Mouse (Mus musculus): ENCODE data around the gene Marc1.

Marc1 gene

DNA sequence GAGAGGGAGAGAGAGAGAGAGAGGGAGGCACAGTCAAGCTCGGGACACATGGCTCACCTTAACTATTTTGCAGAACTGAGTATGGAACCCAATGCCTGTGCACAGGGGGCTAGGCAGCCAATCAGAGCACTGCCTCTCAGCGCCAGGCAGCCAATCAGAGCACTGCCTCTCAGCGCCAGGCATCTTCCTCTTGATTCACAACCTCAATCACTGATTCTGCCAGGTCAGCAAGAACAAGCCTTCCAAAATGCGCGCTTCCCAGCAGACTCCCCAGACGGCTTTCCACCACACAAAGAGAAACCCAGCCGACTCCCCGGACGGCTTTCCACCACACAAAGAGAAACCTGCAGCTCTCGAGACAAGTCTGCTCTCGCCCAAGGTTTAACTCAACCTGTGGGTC, 11.6 kb upstream of the Marc1 start:
- DNase-seq (ENCODE audit: low read depth, low spot score): no peak

GRCm38 (mm10) chr1:184817768-184818167, 6.7 kb upstream of the Marc1 start:
- no peak for DNase-seq (ENCODE audit: low read depth, low spot score)

GRCm38 (mm10) chr1:184811716-184812250, 670 bp upstream of the Marc1 start:
- DNase-seq (ENCODE audit: low read depth, low spot score): no peak

GRCm38 (mm10) chr1:184809578-184810001, 1.5 kb downstream of the Marc1 start:
- DNase-seq (ENCODE audit: low read depth, low spot score): no peak

DNA sequence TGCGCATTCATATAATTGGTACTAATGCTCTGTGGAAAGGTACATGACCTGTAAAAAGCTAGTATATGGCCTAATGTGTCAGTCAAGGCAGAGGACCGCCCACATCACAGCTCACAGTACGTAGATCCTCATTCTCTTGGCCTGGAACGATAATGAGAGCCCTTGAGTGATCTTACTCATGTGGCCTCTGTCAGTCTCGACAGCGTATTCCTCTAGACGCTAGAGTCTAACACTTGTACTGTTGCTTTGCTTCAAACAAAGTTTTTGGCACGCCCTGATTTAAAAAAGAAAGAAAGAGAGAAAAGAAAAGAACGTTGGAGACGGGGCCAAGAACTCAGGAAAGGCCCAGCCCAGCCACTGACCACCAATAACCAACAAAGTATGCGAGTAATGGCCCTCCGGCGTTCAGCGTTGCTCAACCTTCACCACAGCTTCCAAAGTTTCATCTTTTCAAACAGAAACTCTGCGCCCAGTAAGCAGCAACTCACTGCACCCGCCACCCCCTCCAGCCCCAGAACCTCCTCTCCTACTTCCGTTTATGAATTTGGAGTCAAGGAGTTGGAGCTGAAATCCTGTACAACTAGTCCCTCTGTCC, 2.6 kb downstream of the Marc1 start:
- DNase-seq (ENCODE audit: low read depth, low spot score): no peak

DNA sequence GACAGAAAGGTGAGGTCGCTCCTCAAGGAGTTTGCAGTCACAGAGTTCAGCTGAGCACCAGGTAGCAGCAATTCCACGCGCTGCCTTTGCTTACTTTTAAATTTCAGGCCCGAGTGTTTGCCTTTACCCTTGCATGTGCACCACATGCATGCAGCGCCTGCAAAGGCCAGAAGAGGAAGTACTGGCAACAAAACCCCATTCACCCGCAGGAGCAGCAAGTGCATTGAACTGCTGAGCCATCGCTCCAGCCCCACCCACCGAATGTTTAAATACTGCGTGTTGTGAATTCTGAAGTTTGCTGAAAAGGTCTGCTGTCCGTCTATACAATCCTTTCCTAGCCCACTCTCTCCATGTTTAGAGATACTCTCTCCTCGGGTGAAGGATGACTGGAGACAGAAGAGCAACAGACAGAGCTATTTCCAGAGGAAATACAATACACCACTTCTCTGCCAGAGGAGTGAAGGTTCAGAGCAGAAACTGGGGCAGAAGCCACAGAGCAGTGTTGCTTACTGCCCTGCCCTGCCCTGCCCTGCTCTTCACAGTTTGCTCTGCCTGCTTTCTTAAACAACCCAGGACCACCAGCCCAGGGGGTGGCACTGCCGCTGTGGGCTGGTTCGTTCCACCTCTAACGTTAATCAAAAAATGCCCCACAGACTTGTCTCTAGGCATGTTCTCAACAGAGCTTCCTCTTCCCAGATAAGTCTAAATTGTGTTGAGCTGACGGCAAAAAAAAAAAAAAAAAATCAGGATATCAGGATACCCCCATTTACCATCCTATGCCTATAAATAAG, 3.3 kb downstream of the Marc1 start:
- DNase-seq (ENCODE audit: low read depth, low spot score): no peak

DNA sequence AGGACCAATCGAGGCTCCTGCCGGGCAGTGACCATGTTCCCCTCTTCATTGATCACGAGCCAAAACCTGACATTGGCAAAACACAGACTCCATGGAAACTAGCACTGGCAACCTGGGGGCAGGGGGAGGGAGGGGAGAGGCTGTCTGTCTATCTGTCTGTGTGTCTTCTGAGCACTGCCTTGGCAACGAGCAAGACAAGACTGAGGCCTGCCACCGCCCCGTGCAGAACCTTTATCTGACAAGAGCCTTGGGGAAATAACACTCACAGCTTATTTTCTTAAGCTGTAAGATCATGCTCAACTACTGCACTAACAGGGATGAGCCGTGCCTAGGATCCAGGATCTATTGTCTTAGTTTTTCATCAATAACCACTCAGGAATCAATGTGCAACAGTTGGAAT, 4.0 kb downstream of the Marc1 start:
- DNase-seq (ENCODE audit: low read depth, low spot score): no peak

- DNase-seq (ENCODE audit: low read depth, low spot score): no peak
Observed at GRCm38 (mm10) chr1:184805749-184806148, 5.4 kb downstream of the Marc1 start.

- no peak for DNase-seq (ENCODE audit: low read depth, low spot score)
Observed at GRCm38 (mm10) chr1:184793163-184793876, 17.8 kb downstream of the Marc1 start.

- DNase-seq (ENCODE audit: low read depth, low spot score): peak; percentile 44
Observed at GRCm38 (mm10) chr1:184791109-184791508, 20.0 kb downstream of the Marc1 start.

DNA sequence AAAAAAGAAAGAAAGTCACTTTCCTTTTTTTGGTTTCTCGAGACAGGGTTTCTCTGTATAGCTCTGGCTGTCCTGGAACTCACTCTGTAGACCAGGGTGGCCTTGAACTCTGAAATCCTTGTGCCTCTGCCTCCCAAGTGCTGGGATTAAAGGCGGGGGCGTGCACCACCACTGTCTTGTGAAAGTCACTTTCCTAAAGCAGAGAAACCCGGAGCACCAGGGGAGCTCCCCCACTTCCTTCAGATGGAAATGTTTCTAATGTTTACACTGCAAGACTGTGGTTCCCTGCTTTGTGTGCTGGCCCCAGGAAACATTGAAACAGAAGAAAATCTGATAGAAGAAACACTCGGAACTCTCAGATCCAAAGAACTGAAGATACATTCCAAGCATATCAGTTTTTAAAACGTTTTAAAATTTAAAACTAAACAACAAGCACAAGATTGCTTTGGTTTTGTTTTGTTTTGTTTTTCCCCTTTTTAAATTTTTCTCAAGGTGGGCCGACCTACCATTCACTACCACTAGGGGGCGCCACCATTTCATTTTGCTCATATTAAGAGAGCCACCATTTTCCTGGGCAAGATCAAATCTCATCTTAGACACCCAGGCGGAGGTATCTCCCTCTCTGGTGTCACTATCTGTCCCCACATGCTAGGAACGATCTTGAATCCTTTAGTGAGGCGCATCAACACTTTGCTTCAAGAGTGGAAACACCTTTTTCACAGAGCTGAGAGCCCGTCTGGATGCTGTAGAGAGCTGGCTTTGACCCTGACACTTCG, 24.5 kb downstream of the Marc1 start:
- DNase-seq (ENCODE audit: low read depth, low spot score): peak; percentile 19

- DNase-seq (ENCODE audit: low read depth, low spot score): no peak
Observed at GRCm38 (mm10) chr1:184783641-184784040, 27.5 kb downstream of the Marc1 start.

DNA sequence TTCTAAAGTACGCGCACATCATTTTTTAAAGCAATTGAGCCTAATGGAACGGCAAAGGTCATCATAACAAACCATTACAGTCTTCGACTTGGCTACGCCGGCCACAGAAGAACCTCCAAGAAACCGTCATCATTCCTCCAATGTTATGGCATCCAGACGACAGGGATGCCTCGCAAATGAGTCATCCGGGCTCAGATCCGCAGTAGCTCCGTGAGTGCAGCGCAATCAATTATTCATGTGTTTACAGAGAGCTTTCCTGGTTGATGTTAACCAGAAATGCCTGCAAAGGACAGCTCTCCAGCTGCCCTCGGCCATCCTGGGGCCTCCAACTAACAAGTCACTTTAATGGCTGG, 29.0 kb downstream of the Marc1 start:
- DNase-seq (ENCODE audit: low read depth, low spot score): no peak

GRCm38 (mm10) chr1:184781286-184782160, 29.6 kb downstream of the Marc1 start:
- DNase-seq (ENCODE audit: low read depth, low spot score): no peak

DNA sequence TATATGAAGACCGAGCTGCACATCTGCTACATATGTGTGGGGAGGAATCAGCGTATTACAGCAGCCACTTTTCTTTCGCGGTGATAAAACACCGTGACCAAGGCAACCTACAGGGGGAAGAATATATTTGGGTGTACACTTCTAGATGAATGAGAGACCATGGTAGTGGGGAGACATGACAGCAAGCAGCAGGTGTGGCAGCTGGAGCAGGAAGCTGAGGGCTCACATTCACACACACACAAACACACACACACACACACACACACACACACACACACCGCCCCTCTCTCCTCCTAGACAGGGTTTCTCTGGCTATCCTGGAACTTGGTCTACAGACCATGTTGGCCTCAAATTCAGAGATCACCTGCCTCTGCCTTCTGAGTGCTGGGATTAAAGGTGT, 33.0 kb downstream of the Marc1 start:
- DNase-seq (ENCODE audit: low read depth, low spot score): no peak

DNA sequence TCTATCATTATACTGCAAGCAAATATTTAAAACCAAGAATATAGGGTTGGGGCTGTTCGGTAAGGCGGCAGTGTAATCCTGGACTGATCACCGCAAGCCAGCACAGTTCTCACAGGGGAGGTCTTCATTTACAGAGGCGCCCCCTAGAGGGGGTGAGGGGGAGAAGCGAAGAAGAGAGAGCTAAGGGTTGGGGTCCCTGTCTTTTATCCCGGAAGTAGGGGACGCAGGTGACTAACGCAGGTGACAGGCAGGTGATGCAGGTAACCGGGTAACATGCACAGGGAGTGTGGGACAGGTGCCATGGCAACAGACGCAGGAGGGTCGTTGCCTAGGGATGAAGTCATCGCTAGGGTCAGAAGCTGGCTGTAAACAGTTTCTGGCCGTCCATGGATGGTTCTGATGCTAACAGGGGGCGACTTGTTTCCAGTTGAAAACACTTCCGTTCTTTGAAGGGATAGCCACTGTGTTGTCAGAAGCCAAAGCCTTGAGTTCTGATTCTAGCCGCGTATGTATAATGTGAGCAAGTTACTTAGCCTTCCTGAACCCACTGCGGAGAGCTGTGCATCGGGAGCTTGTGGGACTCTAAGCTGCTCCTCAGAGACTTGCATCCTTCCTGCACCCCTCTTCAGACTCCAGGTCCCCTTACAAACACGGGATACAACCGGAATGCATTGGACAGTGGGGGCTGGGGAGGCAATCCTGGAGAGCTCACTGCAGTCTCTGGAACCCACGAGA, 33.9 kb downstream of the Marc1 start:
- DNase-seq (ENCODE audit: low read depth, low spot score): no peak

- DNase-seq (ENCODE audit: low read depth, low spot score): no peak
Observed at GRCm38 (mm10) chr1:184775289-184775688, 35.8 kb downstream of the Marc1 start.

GRCm38 (mm10) chr1:184771891-184772249, 39.2 kb downstream of the Marc1 start:
- DNase-seq (ENCODE audit: low read depth, low spot score): no peak

DNA sequence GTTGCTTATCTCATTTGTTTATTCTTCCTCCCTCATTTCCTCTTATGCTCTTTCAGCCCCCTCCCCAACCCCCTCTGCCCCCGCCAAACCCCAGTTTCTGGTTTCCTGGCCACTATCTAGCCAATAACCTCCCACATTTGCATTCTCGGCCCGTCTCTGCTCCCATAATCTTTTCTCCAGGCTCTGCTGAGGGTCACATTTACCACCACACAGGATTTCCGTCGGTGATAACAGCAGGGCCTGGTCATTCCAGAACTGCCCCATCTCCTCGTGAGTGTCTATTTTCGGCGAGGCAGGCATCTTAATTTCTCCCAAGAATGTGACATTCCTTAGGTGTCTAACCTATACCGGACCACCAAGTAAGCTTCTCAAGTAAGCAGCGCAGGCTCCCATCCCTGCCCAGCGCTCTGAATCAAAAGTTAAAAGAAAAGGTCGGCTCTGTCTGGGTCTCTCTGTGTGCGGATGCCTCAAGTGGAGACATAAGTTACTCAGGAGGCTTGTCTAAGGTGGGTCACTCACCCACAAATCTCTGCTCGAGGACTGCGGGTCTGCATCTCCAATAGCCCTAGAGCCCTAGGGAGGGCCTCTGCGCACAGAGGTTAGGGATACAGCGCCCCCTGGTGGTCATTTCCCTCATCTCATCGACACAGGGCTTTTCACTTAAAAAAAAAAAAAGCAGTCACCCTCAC, 39.8 kb downstream of the Marc1 start:
- DNase-seq (ENCODE audit: low read depth, low spot score): peak; percentile 34

- DNase-seq (ENCODE audit: low read depth, low spot score): no peak
Observed at GRCm38 (mm10) chr1:184763866-184764265, 47.2 kb downstream of the Marc1 start.
